Mouse (Mus musculus): ENCODE measurements around the gene Ifi203.
"Not testable (repeated sequence)": the region's sequence is repeated elsewhere in the genome, so short reads cannot be mapped to it uniquely, and the experiment has no call there.

The Ifi203 gene

DNA sequence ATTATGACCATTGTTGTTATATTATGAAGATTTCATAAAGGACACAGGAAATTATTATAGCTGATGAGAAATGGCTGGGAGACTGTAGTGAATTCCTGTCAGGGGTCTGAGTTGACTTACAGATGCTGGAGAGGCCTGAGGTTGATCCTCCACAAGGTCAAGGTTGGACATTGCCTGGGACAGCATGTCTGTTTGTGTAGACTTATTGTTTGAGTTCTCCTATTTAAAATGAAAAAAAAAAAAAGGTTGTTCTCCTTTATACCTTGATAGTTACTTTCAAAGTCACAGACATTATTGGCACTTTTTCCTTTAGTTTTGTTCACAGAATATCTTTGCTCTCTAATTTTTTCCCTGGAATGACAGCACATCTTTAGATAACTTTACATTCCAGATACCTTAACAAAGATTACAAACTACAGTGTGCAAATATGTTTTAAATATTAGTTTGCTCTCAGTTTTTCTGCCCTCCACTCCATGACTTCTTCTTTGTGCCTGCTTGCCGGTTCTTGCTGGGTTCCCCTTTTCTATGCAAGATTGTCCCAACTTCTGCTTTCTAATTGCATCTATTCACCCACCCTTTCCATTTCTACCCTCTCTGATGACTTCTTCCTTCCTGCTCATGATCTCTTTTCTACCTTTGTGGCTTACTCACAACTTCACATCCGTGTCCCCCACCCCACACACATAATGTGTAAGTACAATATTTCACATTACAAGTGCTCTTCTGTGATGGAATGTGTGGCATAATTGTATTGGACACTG lies 55.3 kb downstream of the Ifi203 start:
- DNase-seq: not testable (repeated sequence)

GRCm38 (mm10) chr1:173880004-173880666 lies 62.3 kb downstream of the Ifi203 start:
- peak; percentile 89 to 92 for DNase-seq

DNA sequence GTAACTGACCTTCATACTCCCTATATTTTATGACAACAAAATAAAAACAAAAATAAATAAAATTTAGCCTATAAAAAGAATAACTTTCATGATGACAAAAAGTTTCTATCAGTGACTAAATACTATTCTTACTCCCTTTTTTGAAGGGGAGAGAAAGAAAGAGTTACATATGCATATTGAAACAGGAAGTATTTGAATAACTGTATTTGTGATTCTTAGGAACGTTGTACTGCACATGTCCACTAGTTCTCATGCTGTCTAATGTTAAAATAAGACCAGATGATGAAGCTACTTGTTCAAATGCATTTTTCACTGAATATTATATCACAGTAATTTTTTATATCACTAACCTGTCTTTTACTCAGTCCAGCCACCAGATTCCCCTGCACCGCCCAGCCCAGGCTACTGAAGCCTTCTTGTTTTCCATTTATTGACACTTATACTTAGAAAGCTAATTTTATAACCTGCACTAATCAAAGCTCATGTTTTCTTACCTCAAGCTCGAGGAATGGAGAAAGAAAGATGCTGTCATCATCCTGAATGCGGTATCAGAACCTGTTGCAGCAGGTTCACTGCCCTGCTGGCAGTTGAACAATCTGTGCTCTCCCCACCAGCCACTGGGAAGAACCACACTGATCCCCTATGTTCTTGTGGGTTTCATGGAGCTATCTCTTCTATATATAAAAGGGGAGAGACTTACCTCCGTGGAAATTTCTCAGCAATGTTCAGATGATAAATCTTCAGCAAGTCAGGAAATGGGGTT lies 63.1 kb downstream of the Ifi203 start:
- peak; percentile 46 to 59 for DNase-seq

DNA sequence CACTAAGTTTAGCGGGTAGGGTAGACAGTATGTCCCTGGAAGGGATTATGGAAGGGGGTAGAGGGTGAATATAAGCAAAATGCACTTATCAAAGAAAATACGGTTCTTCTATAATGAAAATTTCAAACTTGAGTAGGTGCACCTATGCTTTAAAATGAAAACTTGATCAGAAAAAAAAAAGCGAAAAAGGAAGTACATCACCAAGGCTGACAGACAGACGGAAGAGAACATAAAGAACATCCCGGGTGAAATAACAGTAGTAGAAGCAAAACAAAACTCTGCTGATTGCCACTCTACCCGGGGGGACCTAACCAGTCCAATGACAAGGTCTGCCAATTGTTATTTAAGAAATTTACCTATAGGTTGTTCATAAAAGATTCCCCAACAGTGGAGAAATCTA lies 64.2 kb downstream of the Ifi203 start:
- DNase-seq: not testable (repeated sequence)

- not testable (repeated sequence) for DNase-seq
Measured at GRCm38 (mm10) chr1:173877125-173877524, 65.3 kb downstream of the Ifi203 start.

Measured in cerebellum, postnatal 10 days (tissue).